Mouse (Mus musculus) heart, adult 18-20 months (tissue): ENCODE data around the gene Slc22a30. TPM values are rescaled to one million over a fixed set of nuclear protein-coding genes. Genes with fewer than 3 reads are reported as not detected.
"Not testable (repeated sequence)": the region's sequence is repeated elsewhere in the genome, so short reads cannot be mapped to it uniquely, and the experiment has no call there.

Experiments used
- DNase-seq, 2 experiments: peaks; one replicate each; pipeline ENCODE4 v3.0.0; 2021 to 2022; ENCODE audit warnings: mixed read lengths in 1 of 2
- long read RNA-seq, 2 experiments: library from polyadenylated mRNA; stranded (forward); transcript quantifications; one replicate each; pipeline ENCODE4 v2.0.0; 2021
- total RNA-seq, 2 experiments: library from RNA; stranded (reverse); gene quantifications; 2 replicates each; pipeline ENCODE4 v1.2.3; 2021

The Slc22a30 gene
- total RNA-seq = not detected
- long read RNA-seq, experiment 1 = 0 reads
- long read RNA-seq, experiment 2 = 0 reads

- not testable (repeated sequence) for DNase-seq
Measured at GRCm38 (mm10) chr19:8405011-8405410, at the start of gene Slc22a30. TSS of gene Slc22a30 (minus strand) at chr19:8405111.

- DNase-seq = no peak
Measured at GRCm38 (mm10) chr19:8448321-8448720, 43.4 kb upstream of the Slc22a30 start.

GRCm38 (mm10) chr19:8447516-8447915 lies 42.6 kb upstream of the Slc22a30 start:
- DNase-seq = no peak

GRCm38 (mm10) chr19:8431051-8431662 lies 26.2 kb upstream of the Slc22a30 start:
- DNase-seq = no peak

- DNase-seq = not testable (repeated sequence)
Measured at GRCm38 (mm10) chr19:8407290-8408021, 2.5 kb upstream of the Slc22a30 start.

Other genes with a start within 250 kb of the Slc22a30 start
- not detected for gene Slc22a29, start 186.2 kb downstream of the Slc22a30 start, total RNA-seq
- not detected for gene Slc22a8, start 186.1 kb upstream of the Slc22a30 start, total RNA-seq
- not detected for gene Slc22a6, start 212.9 kb upstream of the Slc22a30 start, total RNA-seq